Mouse (Mus musculus) lung, adult 18-20 months (tissue): ENCODE data around the gene Bcar3.
"Not testable (repeated sequence)": the region's sequence is repeated elsewhere in the genome, so short reads cannot be mapped to it uniquely, and the experiment has no call there.

Source experiments
- DNase-seq, 2 experiments: peaks; one replicate each; pipeline ENCODE4 v3.0.0; 2022; ENCODE audit warnings: mixed read lengths in 2 of 2

Gene Bcar3

GRCm38 (mm10) chr3:122387771-122388170 lies 93.8 kb downstream of the Bcar3 start:
- no peak for DNase-seq

- DNase-seq, result no peak
Observed at GRCm38 (mm10) chr3:122389972-122390371, 96.0 kb downstream of the Bcar3 start.

- no peak for DNase-seq
Observed at GRCm38 (mm10) chr3:122391098-122391497, 97.2 kb downstream of the Bcar3 start.

GRCm38 (mm10) chr3:122391816-122392215 lies 97.9 kb downstream of the Bcar3 start:
- peak; percentile 32 to 62 for DNase-seq

- DNase-seq, result not testable (repeated sequence)
Observed at GRCm38 (mm10) chr3:122393411-122393810, 99.5 kb downstream of the Bcar3 start.

GRCm38 (mm10) chr3:122393836-122394374 lies 100.0 kb downstream of the Bcar3 start:
- no peak for DNase-seq

- DNase-seq, result no peak
Observed at GRCm38 (mm10) chr3:122396957-122397356, 103.0 kb downstream of the Bcar3 start.

- no peak for DNase-seq
Observed at GRCm38 (mm10) chr3:122397401-122397800, 103.5 kb downstream of the Bcar3 start.

GRCm38 (mm10) chr3:122401011-122401410 lies 107.1 kb downstream of the Bcar3 start:
- DNase-seq, result no peak

- no peak for DNase-seq
Observed at GRCm38 (mm10) chr3:122402143-122402542, 108.2 kb downstream of the Bcar3 start.

GRCm38 (mm10) chr3:122403860-122404557 lies 110.1 kb downstream of the Bcar3 start:
- no peak for DNase-seq

GRCm38 (mm10) chr3:122405203-122405956 lies 111.4 kb downstream of the Bcar3 start:
- DNase-seq, result peak; percentile 20 to 38

GRCm38 (mm10) chr3:122406416-122406815 lies 112.5 kb downstream of the Bcar3 start:
- DNase-seq, result peak in 1 of 2 experiments; percentile 12

GRCm38 (mm10) chr3:122407757-122408156 lies 113.8 kb downstream of the Bcar3 start:
- DNase-seq, result no peak

- DNase-seq, result peak; percentile 78 to 85
Observed at GRCm38 (mm10) chr3:122408798-122409311, 114.9 kb downstream of the Bcar3 start.

- DNase-seq, result no peak
Observed at GRCm38 (mm10) chr3:122411590-122411989, 117.7 kb downstream of the Bcar3 start.

- DNase-seq, result peak; percentile 47 to 54
Observed at GRCm38 (mm10) chr3:122413729-122414561, 120.0 kb downstream of the Bcar3 start.

- no peak for DNase-seq
Observed at GRCm38 (mm10) chr3:122414868-122415267, 120.9 kb downstream of the Bcar3 start.

GRCm38 (mm10) chr3:122417466-122417865 lies 123.5 kb downstream of the Bcar3 start:
- DNase-seq, result no peak

GRCm38 (mm10) chr3:122418564-122419274 lies 124.8 kb downstream of the Bcar3 start:
- no peak for DNase-seq

- DNase-seq, result peak; percentile 87 to 88
Observed at GRCm38 (mm10) chr3:122419610-122420409, 125.9 kb downstream of the Bcar3 start.
